Mouse (Mus musculus): ENCODE measurements around the gene Tead4.

DNA sequence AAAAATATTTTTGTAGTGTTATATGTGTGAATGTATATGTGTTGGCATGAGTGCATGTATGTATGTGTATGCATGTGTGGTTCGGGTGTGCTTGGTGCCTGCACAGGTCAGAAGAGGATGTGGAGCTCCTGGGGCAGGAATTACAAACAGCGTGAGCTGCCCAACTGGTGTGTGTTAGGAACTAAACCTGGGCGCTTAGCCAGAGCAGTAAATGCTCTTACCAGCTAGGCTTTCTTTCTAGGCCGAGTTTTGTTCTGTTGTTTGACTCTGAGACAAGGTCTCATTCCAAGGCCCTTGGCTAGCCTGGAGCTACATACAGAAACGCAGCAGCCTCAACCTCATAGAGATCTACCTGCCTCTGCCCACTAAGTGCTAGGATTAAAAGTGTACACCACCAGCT, 9.3 kb downstream of the Tead4 start:
- TF ChIP-seq MAX (IDR thresholded peaks at IDR 0.05) (no peak), CTCF (IDR thresholded peaks at IDR 0.05; ENCODE audit: control insufficient read depth, insufficient read depth, insufficient read length) (no peak)

All from C2C12 (cell line).